Mouse (Mus musculus) brain, embryonic 14.5 days (tissue): ENCODE measurements around the gene Ggnbp2.
A peak's percentile ranks its signal among the peaks of the same experiment; 100 is the strongest.

ENCODE experiments used
- CTCF ChIP-seq: fragments of 200-500 bp; IDR thresholded peaks from 2 replicates; pipeline ENCODE4 v1.5.1; 2012; ENCODE audit warnings: inconsistent platforms, mild to moderate bottlenecking, moderate library complexity, borderline replicate concordance; ENCODE audit not compliant: insufficient read depth, insufficient read length; ENCODE audit errors: extremely low read depth
- POLR2A ChIP-seq: fragments of 200-500 bp; IDR thresholded peaks from 2 replicates; pipeline ENCODE4 v1.6.1; 2012; ENCODE audit warnings: mild to moderate bottlenecking, inconsistent platforms, borderline replicate concordance; ENCODE audit not compliant: poor library complexity, insufficient read depth, insufficient read length, severe bottlenecking; ENCODE audit errors: extremely low read depth

- TF ChIP-seq CTCF (peak; percentile 99), POLR2A (no peak)
Measured at GRCm38 (mm10) chr11:84794496-84795113, 76.0 kb downstream of the Ggnbp2 start.
